Comparison of ENCODE assay signal across 8 mouse cellular contexts in the genomic region with DNA sequence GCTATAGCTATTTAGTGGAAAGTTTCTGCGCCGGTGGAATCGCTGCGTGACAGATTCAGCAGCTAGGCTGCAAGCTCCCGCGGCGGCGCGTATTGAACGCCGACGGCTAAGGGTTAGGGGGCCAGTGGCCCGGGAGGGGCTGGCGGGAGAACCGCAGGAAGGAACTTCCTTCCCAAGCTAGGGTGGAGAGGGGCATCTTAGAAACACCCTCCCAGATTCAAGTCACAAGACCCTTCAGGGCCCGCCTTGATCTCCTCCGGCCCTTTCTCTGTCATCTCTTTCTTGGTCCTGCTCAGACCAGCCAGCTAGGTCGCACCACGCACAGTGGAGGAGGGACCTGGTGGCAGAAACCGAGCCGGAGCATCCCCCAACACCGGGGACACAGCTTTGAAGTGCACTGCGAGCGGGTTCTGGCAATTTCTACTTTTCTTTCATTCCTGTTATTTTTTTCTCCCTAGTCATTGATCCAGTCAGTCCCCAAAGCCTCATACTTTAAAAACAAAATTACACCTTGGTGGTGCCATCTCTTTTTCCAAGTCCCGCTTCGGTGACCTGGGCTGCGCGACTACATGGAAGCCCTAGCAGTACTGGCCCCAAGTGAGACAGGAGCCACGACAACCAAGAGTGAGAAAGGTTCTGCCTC. TPM values are rescaled to one million over a fixed set of nuclear protein-coding genes. Genes with fewer than 3 reads are reported as not detected.
A peak's percentile ranks its signal among the peaks of the same experiment; 100 is the strongest.
DNase-seq lines count a peak whose midpoint lies in the region; ATAC-seq and TF ChIP-seq lines count a peak whose summit lies in the region.

No protein-coding gene starts in this region.

- peak overlapping the region; percentile 93 for H3K4me2 ChIP-seq in kidney, embryonic 14.5 days (replicated peaks; ENCODE audit: low read depth, low read length)
- peak overlapping the region; percentile 93 for H3K4me2 ChIP-seq in midbrain, embryonic 12.5 days (replicated peaks)

- ATAC-seq in kidney, embryonic 14.5 days (ENCODE audit: low FRiP score, low TSS enrichment), result peak; percentile 39; the same call in 1 of the 2 replicates
- ATAC-seq in midbrain, embryonic 12.5 days (ENCODE audit: low FRiP score, low read depth), result peak; percentile 32
- no peak for ATAC-seq in erythroid progenitor cell, adult 5-6 weeks (replicated peaks; ENCODE audit: low FRiP score, poor library complexity, severe bottlenecking)

- no peak for DNase-seq in kidney, postnatal 25 days
- peak; percentile 19 to 47 for DNase-seq in heart, adult 18-20 months
- peak; percentile 16 to 34 for DNase-seq in kidney, postnatal 4 days
- no peak for DNase-seq in thymus, adult 18-20 months

- no peak overlapping the region for H3K27ac ChIP-seq in kidney, embryonic 14.5 days (ENCODE audit: low read depth, low read length)
- no peak overlapping the region for H3K27ac ChIP-seq in bone marrow macrophage, adult 2 months (ENCODE audit: insufficient read depth, low read depth, low read length)
- H3K27ac ChIP-seq in midbrain, embryonic 12.5 days (replicated peaks), result peak overlapping the region; percentile 84

- H3K9me3 ChIP-seq in kidney, embryonic 14.5 days (ENCODE audit: control insufficient read depth, low read length), result no peaks in the 10 kb centered on the region
- no peaks in the 10 kb centered on the region for H3K9me3 ChIP-seq in midbrain, embryonic 12.5 days

- H3K4me1 ChIP-seq in kidney, embryonic 14.5 days (ENCODE audit: control insufficient read depth, insufficient read depth, low read length), result 0 out of 2 replicates have a peak, but pooled peaks cover 13% of the 10 kb centered on the region
- H3K4me1 ChIP-seq in bone marrow macrophage, adult 2 months (ENCODE audit: control insufficient read depth, insufficient read depth, low read length), result peaks cover 2% of the 10 kb centered on the region; the same call in 1 of the 2 replicates
- H3K4me1 ChIP-seq in midbrain, embryonic 12.5 days, result peaks cover 39% of the 10 kb centered on the region

- no peaks in the 10 kb centered on the region for H3K36me3 ChIP-seq in kidney, embryonic 14.5 days (ENCODE audit: control insufficient read depth, insufficient read depth, low read length)
- no peaks in the 10 kb centered on the region for H3K36me3 ChIP-seq in midbrain, embryonic 12.5 days

- peak overlapping the region; percentile 66 for H3K4me3 ChIP-seq in kidney, embryonic 14.5 days (ENCODE audit: low read length)
- peak overlapping the region; percentile 3; the same call in 1 of the 2 replicates for H3K4me3 ChIP-seq in bone marrow macrophage, adult 2 months (ENCODE audit: insufficient read depth, low read length)
- H3K4me3 ChIP-seq in midbrain, embryonic 12.5 days, result peak overlapping the region; percentile 75

- H3K27me3 ChIP-seq in kidney, embryonic 14.5 days (ENCODE audit: control insufficient read depth, insufficient read depth, low read length), result peaks cover 24% of the 10 kb centered on the region
- peaks cover 10% of the 10 kb centered on the region for H3K27me3 ChIP-seq in midbrain, embryonic 12.5 days

- no peak for TF ChIP-seq POLR2A in bone marrow macrophage, adult 2 months (IDR thresholded peaks at IDR 0.05; ENCODE audit: borderline replicate concordance, low read depth, low read length)

- WGBS in kidney, embryonic 14.5 days, result under 1% methylated on average over 29 of the region's 29 CpGs
- WGBS in midbrain, embryonic 12.5 days, result under 1% methylated on average over 29 of the region's 29 CpGs

- H3K9ac ChIP-seq in kidney, embryonic 14.5 days (ENCODE audit: low read depth, low read length), result peak overlapping the region; percentile 59; the same call in 1 of the 2 replicates
- peak overlapping the region; percentile 78 for H3K9ac ChIP-seq in midbrain, embryonic 12.5 days (replicated peaks)

- no peak for TF ChIP-seq CTCF in bone marrow macrophage, adult 2 months (IDR thresholded peaks at IDR 0.05; ENCODE audit: low read depth, low read length)

RNA-seq across cellular contexts. Expression of a gene that starts 1.1 kb away (rescaled TPM):
- polyA plus RNA-seq in kidney, embryonic 14.5 days (2014; fragmentation: Nextera tagmentation; extraction: Ambion mirVana), result 7.9 and 8.7 TPM in 2 replicates
- polyA plus RNA-seq in bone marrow macrophage, adult 2 months (2012; ENCODE audit: insufficient read depth, insufficient read length, missing spikeins), result 0.27 and 0.32 TPM in 2 replicates
- 1 to 10 TPM; 1.3 to 2.3 TPM for total RNA-seq in heart, adult 18-20 months (2021)
- polyA plus RNA-seq in midbrain, embryonic 12.5 days (2016; fragmentation: Nextera tagmentation; extraction: Ambion mirVana), result 48.3 and 62.0 TPM in 2 replicates
- total RNA-seq in erythroid progenitor cell, adult 5-6 weeks (2015; ENCODE audit: low replicate concordance), result not detected in 2 replicates
- total RNA-seq in erythroid progenitor cell, adult 5-6 weeks (2017; ENCODE audit: low replicate concordance), result 1.4 TPM in 1 of 2 replicates, not detected in the other

Comparison
In these comparisons a context has a peak if more than half of its experiments do, and no peak if none do; other contexts are left out.
1. DNase-seq: peak in heart, adult 18-20 months (2 of 2) and kidney, postnatal 4 days (2 of 2); none in kidney, postnatal 25 days (0 of 2) and thymus, adult 18-20 months (0 of 2).
2. H3K4me3 ChIP-seq: peak in every context shown above with its lines; median percentile 75 in midbrain, embryonic 12.5 days; 66 in kidney, embryonic 14.5 days; 3 in bone marrow macrophage, adult 2 months.